Mouse (Mus musculus) G1E (cell line): ENCODE measurements around the gene Palm2.

ENCODE experiments used
- CTCF ChIP-seq: IDR thresholded peaks from 2 replicates; pipeline ENCODE4 v1.5.1; 2012; ENCODE audit warnings: low read depth, low read length, inconsistent platforms, mixed read lengths
- GATA1 ChIP-seq: IDR thresholded peaks from 2 replicates; pipeline ENCODE4 v1.6.1; 2012; ENCODE audit warnings: borderline replicate concordance, low read length, inconsistent platforms, mixed read lengths
- POLR2AphosphoS5 ChIP-seq: IDR thresholded peaks from 2 replicates; pipeline ENCODE4 v1.6.1; 2012; ENCODE audit warnings: low read depth, low read length, inconsistent platforms; ENCODE audit not compliant: insufficient replicate concordance
- TAL1 ChIP-seq: conservative IDR thresholded peaks from 2 replicates; pipeline ENCODE4 v1.6.1; 2012; ENCODE audit warnings: low read depth, low read length, inconsistent platforms, mixed read lengths

GRCm38 (mm10) chr4:57757997-57758396 is 323.9 kb downstream of the Palm2 start:
- no peak for TF ChIP-seq CTCF
- TF ChIP-seq GATA1: no peak
- no peak for TF ChIP-seq POLR2AphosphoS5
- TF ChIP-seq TAL1: no peak
